Comparison of ENCODE assay signal across 10 mouse cellular contexts in genomic region chr12:44166949-44167348, GRCm38 (mm10). TPM values are rescaled to one million over a fixed set of nuclear protein-coding genes. Genes with fewer than 3 reads are reported as not detected.
DNase-seq lines count a peak whose midpoint lies in the region; ATAC-seq lines count a peak whose summit lies in the region.
"Had no signal": no experiment of that assay in that cellular context is flagged by ENCODE, and none has a peak within 500 bp of the region (broad histone marks: within the 10 kb centered on the region; RNA-seq: fewer than 3 reads in every experiment).

No protein-coding gene starts in this region.

- no peaks in the 10 kb centered on the region for H3K4me1 ChIP-seq in hindbrain, embryonic 16.5 days (ENCODE audit: control insufficient read depth, insufficient read depth, low read depth, low read length)
- H3K4me1 ChIP-seq in hindbrain, embryonic 13.5 days (replicated peaks) = no peaks in the 10 kb centered on the region
- no peaks in the 10 kb centered on the region for H3K4me1 ChIP-seq in embryonic facial prominence, embryonic 14.5 days (ENCODE audit: control insufficient read depth, insufficient read depth, low read length)
- H3K4me1 ChIP-seq: embryonic facial prominence, embryonic 13.5 days; limb, embryonic 15.5 days had no signal

- ATAC-seq in hindbrain, embryonic 16.5 days = peak; percentile 63; the same call in 1 of the 2 replicates
- ATAC-seq in hindbrain, embryonic 13.5 days (ENCODE audit: low FRiP score) = no peak
- ATAC-seq in embryonic facial prominence, embryonic 14.5 days (ENCODE audit: low read depth) = no peak
- no peak for ATAC-seq in monocyte, adult 5-6 weeks (replicated peaks; ENCODE audit: insufficient number of reproducible peaks, low FRiP score, low TSS enrichment, poor library complexity, severe bottlenecking)

- peak; percentile 50 to 55 for DNase-seq in B cell, adult 2 months
- peak; percentile 76 for DNase-seq in MN1 (ENCODE audit: low spot score)
- peak; percentile 86 for DNase-seq in embryonic facial prominence, embryonic 14.5 days (ENCODE audit: low spot score)
- DNase-seq in left cerebral cortex, adult 9 months (ENCODE audit: low spot score in 2 of 2) = peak; percentile 47 to 85
- DNase-seq in right cerebral cortex, postnatal 10 days (ENCODE audit: low spot score in 2 of 2) = peak; percentile 45 to 48

- H3K4me3 ChIP-seq in hindbrain, embryonic 16.5 days (ENCODE audit: low read length) = no peak overlapping the region
- no peak overlapping the region for H3K4me3 ChIP-seq in hindbrain, embryonic 13.5 days
- H3K4me3 ChIP-seq in embryonic facial prominence, embryonic 14.5 days (ENCODE audit: low read depth, low read length) = no peak overlapping the region
- H3K4me3 ChIP-seq: embryonic facial prominence, embryonic 13.5 days; limb, embryonic 15.5 days had no signal

- H3K4me2 ChIP-seq in hindbrain, embryonic 16.5 days (ENCODE audit: low read length) = no peak overlapping the region
- H3K4me2 ChIP-seq in hindbrain, embryonic 13.5 days = no peak overlapping the region
- H3K4me2 ChIP-seq in embryonic facial prominence, embryonic 14.5 days (ENCODE audit: low read depth, low read length) = no peak overlapping the region
- H3K4me2 ChIP-seq: embryonic facial prominence, embryonic 13.5 days; limb, embryonic 15.5 days had no signal

- no peaks in the 10 kb centered on the region for H3K36me3 ChIP-seq in hindbrain, embryonic 16.5 days (ENCODE audit: control insufficient read depth, insufficient read depth, low read length)
- H3K36me3 ChIP-seq in hindbrain, embryonic 13.5 days = no peaks in the 10 kb centered on the region
- H3K36me3 ChIP-seq in embryonic facial prominence, embryonic 14.5 days (ENCODE audit: control insufficient read depth, insufficient read depth, low read length) = no peaks in the 10 kb centered on the region
- H3K36me3 ChIP-seq: embryonic facial prominence, embryonic 13.5 days; limb, embryonic 15.5 days had no signal

- H3K9ac ChIP-seq in hindbrain, embryonic 16.5 days (ENCODE audit: low read depth, low read length) = no peak overlapping the region
- H3K9ac ChIP-seq in hindbrain, embryonic 13.5 days = no peak overlapping the region
- H3K9ac ChIP-seq in embryonic facial prominence, embryonic 14.5 days (ENCODE audit: low read depth, low read length) = no peak overlapping the region
- H3K9ac ChIP-seq: embryonic facial prominence, embryonic 13.5 days; limb, embryonic 15.5 days had no signal

- H3K9me3 ChIP-seq in hindbrain, embryonic 16.5 days (ENCODE audit: control insufficient read depth, low read length) = no peaks in the 10 kb centered on the region
- H3K9me3 ChIP-seq in hindbrain, embryonic 13.5 days = no peaks in the 10 kb centered on the region
- no peaks in the 10 kb centered on the region for H3K9me3 ChIP-seq in embryonic facial prominence, embryonic 14.5 days (ENCODE audit: control insufficient read depth, low read length)
- H3K9me3 ChIP-seq: embryonic facial prominence, embryonic 13.5 days; limb, embryonic 15.5 days had no signal

- H3K27me3 ChIP-seq in hindbrain, embryonic 16.5 days (replicated peaks; ENCODE audit: control insufficient read depth, insufficient read depth, low read length) = no peaks in the 10 kb centered on the region
- no peaks in the 10 kb centered on the region for H3K27me3 ChIP-seq in hindbrain, embryonic 13.5 days
- H3K27me3 ChIP-seq in embryonic facial prominence, embryonic 14.5 days (replicated peaks; ENCODE audit: control insufficient read depth, insufficient read depth, low read length) = no peaks in the 10 kb centered on the region
- H3K27me3 ChIP-seq: embryonic facial prominence, embryonic 13.5 days; limb, embryonic 15.5 days had no signal

- H3K27ac ChIP-seq in hindbrain, embryonic 16.5 days (ENCODE audit: low read depth, low read length) = no peak overlapping the region
- H3K27ac ChIP-seq in hindbrain, embryonic 13.5 days = no peak overlapping the region
- H3K27ac ChIP-seq in embryonic facial prominence, embryonic 14.5 days (replicated peaks; ENCODE audit: low read depth, low read length) = no peak overlapping the region
- H3K27ac ChIP-seq: embryonic facial prominence, embryonic 13.5 days; limb, embryonic 15.5 days had no signal

RNA-seq across cellular contexts. Expression of gene Dnajb9, which starts 43.2 kb away (rescaled TPM):
- polyA plus RNA-seq in hindbrain, embryonic 16.5 days (2015; fragmentation: Nextera tagmentation; extraction: Ambion mirVana) = 33.6 and 34.2 TPM in 2 replicates
- polyA plus RNA-seq in hindbrain, embryonic 13.5 days (2015; fragmentation: Nextera tagmentation; extraction: Ambion mirVana) = 32.3 and 36.4 TPM in 2 replicates
- polyA plus RNA-seq in embryonic facial prominence, embryonic 14.5 days (2014; fragmentation: Nextera tagmentation; extraction: Ambion mirVana) = 27.5 and 31.4 TPM in 2 replicates
- total RNA-seq in monocyte, adult 5-6 weeks (2017) = 99.3 to 127 TPM (median 119 TPM) in 3 replicates

RNA-seq across cellular contexts. Expression of gene Pnpla8, which starts 54.2 kb away (rescaled TPM):
- polyA plus RNA-seq in hindbrain, embryonic 16.5 days (2015; fragmentation: Nextera tagmentation; extraction: Ambion mirVana) = 127 and 130 TPM in 2 replicates
- 137 and 141 TPM in 2 replicates for polyA plus RNA-seq in hindbrain, embryonic 13.5 days (2015; fragmentation: Nextera tagmentation; extraction: Ambion mirVana)
- 72.7 and 78.6 TPM in 2 replicates for polyA plus RNA-seq in embryonic facial prominence, embryonic 14.5 days (2014; fragmentation: Nextera tagmentation; extraction: Ambion mirVana)
- total RNA-seq in monocyte, adult 5-6 weeks (2017) = 44.8 to 55.6 TPM (median 51.6 TPM) in 3 replicates
